Mouse (Mus musculus) NIH3T3 (cell line): ENCODE results near the gene Pde6h.
A peak's percentile ranks its signal among the peaks of the same experiment; 100 is the strongest.

Experiments used
- DNase-seq: peaks from one replicate; pipeline ENCODE4 v3.0.0-alpha.2; 2012; ENCODE audit warnings: low read depth

Pde6h gene

GRCm38 (mm10) chr6:136983201-136983600 is 59.6 kb downstream of the Pde6h start:
- DNase-seq, result peak; percentile 25

GRCm38 (mm10) chr6:136986019-136986418 is 62.4 kb downstream of the Pde6h start:
- no peak for DNase-seq

GRCm38 (mm10) chr6:136986718-136987117 is 63.1 kb downstream of the Pde6h start:
- no peak for DNase-seq

- DNase-seq, result no peak
Measured at GRCm38 (mm10) chr6:136988536-136989060, 65.0 kb downstream of the Pde6h start.

GRCm38 (mm10) chr6:136989824-136990497 is 66.3 kb downstream of the Pde6h start:
- no peak for DNase-seq

GRCm38 (mm10) chr6:136990557-136990956 is 66.9 kb downstream of the Pde6h start:
- no peak for DNase-seq

GRCm38 (mm10) chr6:136993574-136993973 is 69.9 kb downstream of the Pde6h start:
- DNase-seq, result no peak

GRCm38 (mm10) chr6:136995533-136995932 is 71.9 kb downstream of the Pde6h start:
- peak; percentile 69 for DNase-seq

GRCm38 (mm10) chr6:136996336-136996735 is 72.7 kb downstream of the Pde6h start:
- no peak for DNase-seq

- DNase-seq, result no peak
Measured at GRCm38 (mm10) chr6:136998181-136998580, 74.5 kb downstream of the Pde6h start.

- DNase-seq, result no peak
Measured at GRCm38 (mm10) chr6:136999009-136999408, 75.4 kb downstream of the Pde6h start.

GRCm38 (mm10) chr6:136999707-137000446 is 76.2 kb downstream of the Pde6h start:
- DNase-seq, result no peak

- DNase-seq, result no peak
Measured at GRCm38 (mm10) chr6:137000706-137001105, 77.1 kb downstream of the Pde6h start.

- peak; percentile 19 for DNase-seq
Measured at GRCm38 (mm10) chr6:137001267-137002168, 77.9 kb downstream of the Pde6h start.

- no peak for DNase-seq
Measured at GRCm38 (mm10) chr6:137002169-137002514, 78.5 kb downstream of the Pde6h start.

- DNase-seq, result no peak
Measured at GRCm38 (mm10) chr6:137004359-137004758, 80.7 kb downstream of the Pde6h start.

GRCm38 (mm10) chr6:137011187-137011586 is 87.6 kb downstream of the Pde6h start:
- DNase-seq, result no peak

GRCm38 (mm10) chr6:137014346-137014745 is 90.7 kb downstream of the Pde6h start:
- no peak for DNase-seq

GRCm38 (mm10) chr6:137017216-137017973 is 93.8 kb downstream of the Pde6h start:
- no peak for DNase-seq
